Mouse (Mus musculus) ES-Bruce4 (cell line): Measurements from ENCODE around the gene Aak1.

ENCODE experiments used
- CTCF ChIP-seq: IDR thresholded peaks from one replicate; pipeline ENCODE4 v1.8.1; 2011; ENCODE audit warnings: low read depth, low read length
- EP300 ChIP-seq: IDR thresholded peaks from 2 replicates; pipeline ENCODE4 v1.6.1; 2011; ENCODE audit warnings: low read depth, low read length; ENCODE audit not compliant: insufficient read depth

- no peak for TF ChIP-seq CTCF
- TF ChIP-seq EP300: no peak
Measured at GRCm38 (mm10) chr6:86824401-86824800, 24.9 kb upstream of the Aak1 start.
